Mouse (Mus musculus): Measurements from ENCODE around the gene Pnmal1. TPM values are rescaled to one million over a fixed set of nuclear protein-coding genes. Genes with fewer than 3 reads are reported as not detected.

Pnmal1 gene
- polyA plus RNA-seq, 1 experiment from 2014 or later: 0.36 TPM

- Histone ChIP-seq H3K4me2 (no peak overlapping the region), H3K36me3 (peaks cover 98% of the 10 kb centered on the region), H3K4me1 (peaks cover 3% of the 10 kb centered on the region; the same call in 1 of the 2 replicates), H3K9ac (no peak overlapping the region), H3K4me3 (no peak overlapping the region), H3K9me3 (no peaks in the 10 kb centered on the region), H3K27ac (no peak overlapping the region), H3K27me3 (no peaks in the 10 kb centered on the region)
- no peak for ATAC-seq (ENCODE audit: borderline replicate concordance, extremely low read depth, low FRiP score, low TSS enrichment)
- 93% methylated on average over 7 of the region's 7 CpGs for WGBS
Observed at GRCm38 (mm10) chr7:17011909-17012590, 52.6 kb downstream of the Pnmal1 start.

Other genes starting within 250 kb of the Pnmal1 start
- not detected in 2 replicates for gene Ceacam9, start 237.8 kb upstream of the Pnmal1 start, polyA plus RNA-seq (2015; fragmentation: Nextera tagmentation; extraction: Ambion mirVana)
- 280 and 291 TPM in 2 replicates for gene Ap2s1, start 221.3 kb upstream of the Pnmal1 start, polyA plus RNA-seq (2015; fragmentation: Nextera tagmentation; extraction: Ambion mirVana)
- gene Slc1a5, start 178.3 kb upstream of the Pnmal1 start, polyA plus RNA-seq (2015; fragmentation: Nextera tagmentation; extraction: Ambion mirVana): 53.7 and 54.5 TPM in 2 replicates
- 102 TPM in 2 replicates for gene Strn4, start 143.8 kb upstream of the Pnmal1 start, polyA plus RNA-seq (2015; fragmentation: Nextera tagmentation; extraction: Ambion mirVana)
- 28.9 and 30.6 TPM in 2 replicates for gene Fkrp, start 142.9 kb upstream of the Pnmal1 start, polyA plus RNA-seq (2015; fragmentation: Nextera tagmentation; extraction: Ambion mirVana)
- gene Prkd2, start 116.8 kb upstream of the Pnmal1 start, polyA plus RNA-seq (2015; fragmentation: Nextera tagmentation; extraction: Ambion mirVana): 18.9 and 19.7 TPM in 2 replicates
- gene Dact3, start 84.4 kb upstream of the Pnmal1 start, polyA plus RNA-seq (2015; fragmentation: Nextera tagmentation; extraction: Ambion mirVana): 3.5 and 3.7 TPM in 2 replicates
- gene Gng8, start 67.9 kb upstream of the Pnmal1 start, polyA plus RNA-seq (2015; fragmentation: Nextera tagmentation; extraction: Ambion mirVana): 11.2 and 12.0 TPM in 2 replicates
- gene Ptgir, start 53.2 kb upstream of the Pnmal1 start, polyA plus RNA-seq (2015; fragmentation: Nextera tagmentation; extraction: Ambion mirVana): 2.0 and 2.4 TPM in 2 replicates
- gene Calm3, start 35.6 kb upstream of the Pnmal1 start, polyA plus RNA-seq (2015; fragmentation: Nextera tagmentation; extraction: Ambion mirVana): 101 and 104 TPM in 2 replicates
- 6.2 and 6.6 TPM in 2 replicates for gene Pnmal2, start 15.0 kb upstream of the Pnmal1 start, polyA plus RNA-seq (2015; fragmentation: Nextera tagmentation; extraction: Ambion mirVana)
- gene Gm42372, start 23.4 kb downstream of the Pnmal1 start, polyA plus RNA-seq (2015; fragmentation: Nextera tagmentation; extraction: Ambion mirVana): 0.16 and 0.17 TPM in 2 replicates
- 34.9 and 35.9 TPM in 2 replicates for gene Ccdc8, start 33.0 kb downstream of the Pnmal1 start, polyA plus RNA-seq (2015; fragmentation: Nextera tagmentation; extraction: Ambion mirVana)
- gene Ppp5c, start 68.2 kb downstream of the Pnmal1 start, polyA plus RNA-seq (2015; fragmentation: Nextera tagmentation; extraction: Ambion mirVana): 107 and 110 TPM in 2 replicates
- 37.6 and 41.5 TPM in 2 replicates for gene Hif3a, start 102.7 kb downstream of the Pnmal1 start, polyA plus RNA-seq (2015; fragmentation: Nextera tagmentation; extraction: Ambion mirVana)
- 0.10 and 0.19 TPM in 2 replicates for gene Psg16, start 114.4 kb downstream of the Pnmal1 start, polyA plus RNA-seq (2015; fragmentation: Nextera tagmentation; extraction: Ambion mirVana)
- not detected in 2 replicates for gene Ceacam3, start 190.6 kb downstream of the Pnmal1 start, polyA plus RNA-seq (2015; fragmentation: Nextera tagmentation; extraction: Ambion mirVana)
- not detected in 2 replicates for gene Psg29, start 243.8 kb downstream of the Pnmal1 start, polyA plus RNA-seq (2015; fragmentation: Nextera tagmentation; extraction: Ambion mirVana)

Data from lung, embryonic 15.5 days (tissue).